Mouse (Mus musculus): ENCODE data around the gene Bicral. TPM values are rescaled to one million over a fixed set of nuclear protein-coding genes. Genes with fewer than 3 reads are reported as not detected.

Bicral gene
- polyA plus RNA-seq, 1 experiment from 2014 or later, result 5.6 TPM

GRCm38 (mm10) chr17:46751794-46752556 lies 106.3 kb downstream of the Bicral start, which contains the start of gene Cnpy3:
Gene Cnpy3, minus strand, starts transcription at chr17:46752214.
- DNase-seq (ENCODE audit: low spot score), result peak; percentile 99

- peak; percentile 73 for DNase-seq (ENCODE audit: low spot score)
Measured at GRCm38 (mm10) chr17:46751056-46751793, 107.1 kb downstream of the Bicral start.

GRCm38 (mm10) chr17:46750580-46750979 lies 107.7 kb downstream of the Bicral start:
- DNase-seq (ENCODE audit: low spot score), result no peak

GRCm38 (mm10) chr17:46749282-46749681 lies 109.0 kb downstream of the Bicral start:
- no peak for DNase-seq (ENCODE audit: low spot score)

Other genes with a start within 250 kb of the Bicral start
- gene Ptk7, start 229.0 kb downstream of the Bicral start, polyA plus RNA-seq (2015; fragmentation: Nextera tagmentation; extraction: Ambion mirVana), result 24.7 and 25.1 TPM in 2 replicates
- gene Klc4, start 212.5 kb downstream of the Bicral start, polyA plus RNA-seq (2015; fragmentation: Nextera tagmentation; extraction: Ambion mirVana), result 17.7 and 18.4 TPM in 2 replicates
- 110 and 113 TPM in 2 replicates for gene Mrpl2, start 212.3 kb downstream of the Bicral start, polyA plus RNA-seq (2015; fragmentation: Nextera tagmentation; extraction: Ambion mirVana)
- 14.0 and 16.0 TPM in 2 replicates for gene Cul7, start 208.1 kb downstream of the Bicral start, polyA plus RNA-seq (2015; fragmentation: Nextera tagmentation; extraction: Ambion mirVana)
- 53.2 and 68.6 TPM in 2 replicates for gene Rrp36, start 184.1 kb downstream of the Bicral start, polyA plus RNA-seq (2015; fragmentation: Nextera tagmentation; extraction: Ambion mirVana)
- 106 and 109 TPM in 2 replicates for gene Mea1, start 179.7 kb downstream of the Bicral start, polyA plus RNA-seq (2015; fragmentation: Nextera tagmentation; extraction: Ambion mirVana)
- 77.8 and 78.6 TPM in 2 replicates for gene Klhdc3, start 177.6 kb downstream of the Bicral start, polyA plus RNA-seq (2015; fragmentation: Nextera tagmentation; extraction: Ambion mirVana)
- gene Ppp2r5d, start 153.4 kb downstream of the Bicral start, polyA plus RNA-seq (2015; fragmentation: Nextera tagmentation; extraction: Ambion mirVana), result 54.0 and 56.6 TPM in 2 replicates
- 22.8 and 23.3 TPM in 2 replicates for gene Pex6, start 147.0 kb downstream of the Bicral start, polyA plus RNA-seq (2015; fragmentation: Nextera tagmentation; extraction: Ambion mirVana)
- 2.9 and 3.0 TPM in 2 replicates for gene Gnmt, start 129.3 kb downstream of the Bicral start, polyA plus RNA-seq (2015; fragmentation: Nextera tagmentation; extraction: Ambion mirVana)
- 55.1 and 58.0 TPM in 2 replicates for gene Cnpy3, start 106.3 kb downstream of the Bicral start, polyA plus RNA-seq (2015; fragmentation: Nextera tagmentation; extraction: Ambion mirVana)
- gene Ptcra, start 94.8 kb downstream of the Bicral start, polyA plus RNA-seq (2015; fragmentation: Nextera tagmentation; extraction: Ambion mirVana), result 118 and 120 TPM in 2 replicates
- 112 and 116 TPM in 2 replicates for gene 2310039H08Rik, start 85.8 kb downstream of the Bicral start, polyA plus RNA-seq (2015; fragmentation: Nextera tagmentation; extraction: Ambion mirVana)
- gene Rpl7l1, start 75.8 kb downstream of the Bicral start, polyA plus RNA-seq (2015; fragmentation: Nextera tagmentation; extraction: Ambion mirVana), result 136 and 137 TPM in 2 replicates
- 54.1 and 60.3 TPM in 2 replicates for gene Tbcc, start 32.2 kb upstream of the Bicral start, polyA plus RNA-seq (2015; fragmentation: Nextera tagmentation; extraction: Ambion mirVana)
- not detected in 2 replicates for gene Prph2, start 52.0 kb upstream of the Bicral start, polyA plus RNA-seq (2015; fragmentation: Nextera tagmentation; extraction: Ambion mirVana)
- 12.0 and 14.6 TPM in 2 replicates for gene Ubr2, start 152.1 kb upstream of the Bicral start, polyA plus RNA-seq (2015; fragmentation: Nextera tagmentation; extraction: Ambion mirVana)